ENCODE assay signal across 15 mouse cellular contexts in the genomic region with DNA sequence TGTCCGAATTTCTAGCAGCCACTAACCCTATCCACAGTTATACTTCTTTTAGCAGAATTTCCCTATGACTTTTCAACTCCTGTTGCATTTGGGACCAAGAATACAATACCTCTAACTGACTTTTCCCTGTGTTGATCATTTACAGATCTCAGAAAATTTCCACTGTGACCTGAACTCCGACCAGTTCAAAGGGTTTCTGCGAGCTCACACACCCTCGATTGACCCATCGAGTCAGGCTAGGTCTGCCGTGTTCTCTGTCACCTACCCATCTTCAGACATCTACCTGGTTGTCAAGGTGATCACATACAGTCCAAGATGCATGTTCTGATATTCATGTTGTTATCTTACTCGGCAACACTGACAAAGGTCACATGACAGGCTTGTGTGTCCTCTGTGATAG.
"Had no signal": no experiment of that assay in that cellular context is flagged by ENCODE, and none has a peak within 500 bp of the region (broad histone marks: within the 10 kb centered on the region; RNA-seq: fewer than 3 reads in every experiment).

No protein-coding gene starts in this region.

- H3K27me3 ChIP-seq: limb, embryonic 13.5 days had no signal

- H3K36me3 ChIP-seq: limb, embryonic 10.5 days; limb, embryonic 13.5 days had no signal

- DNase-seq: layer of hippocampus, adult 9-11 months; liver; lung, adult 2 months; lung, postnatal 14 days; lung, postnatal 4 days; midbrain, embryonic 14.5 days; thymus, adult 18-20 months; thymus, postnatal 36 days had no signal

- H3K4me3 ChIP-seq: layer of hippocampus, adult 2 months; limb, embryonic 10.5 days; limb, embryonic 13.5 days had no signal

- H3K27ac ChIP-seq: kidney, postnatal 0 days; layer of hippocampus, adult 2 months; limb, embryonic 10.5 days; limb, embryonic 13.5 days had no signal

- H3K9me3 ChIP-seq: limb, embryonic 10.5 days; limb, embryonic 13.5 days had no signal

- H3K9ac ChIP-seq: limb, embryonic 13.5 days had no signal

- H3K4me2 ChIP-seq: limb, embryonic 13.5 days; midbrain, embryonic 11.5 days had no signal

- ATAC-seq: inflammation-experienced regulatory T-cells, adult 6 months; intestine, embryonic 16.5 days had no signal

- H3K4me1 ChIP-seq: limb, embryonic 10.5 days had no signal
